Mouse (Mus musculus) neural tube, embryonic 14.5 days (tissue): ENCODE measurements around the gene Mtcl1. TPM values are rescaled to one million over a fixed set of nuclear protein-coding genes. Genes with fewer than 3 reads are reported as not detected.

Source experiments
- ATAC-seq: fragments of 200-750 bp; cut with Nextera tagmentation; 2 replicates; pipeline ENCODE4 v1.8.0; 2017; ENCODE audit warnings: low read depth, mild to moderate bottlenecking, moderate TSS enrichment, moderate library complexity
- H3K27ac ChIP-seq: fragments of 300-500 bp; sonication (generic); 2 replicates; pipeline ENCODE4 v1.5.1; 2014; ENCODE audit warnings: low read depth, mild to moderate bottlenecking, control low read depth, low read length, moderate library complexity, mixed read lengths
- H3K27me3 ChIP-seq: fragments of 300-500 bp; sonication (generic); 2 replicates; pipeline ENCODE4 v1.6.1; 2014; ENCODE audit warnings: low read length; ENCODE audit not compliant: control insufficient read depth, insufficient read depth
- H3K36me3 ChIP-seq: fragments of 300-500 bp; sonication (generic); 2 replicates; pipeline ENCODE4 v1.6.1; 2014; ENCODE audit warnings: low read length, mixed read lengths; ENCODE audit not compliant: control insufficient read depth, insufficient read depth
- H3K4me1 ChIP-seq: fragments of 300-500 bp; sonication (generic); 2 replicates; pipeline ENCODE4 v1.6.1; 2014; ENCODE audit warnings: low read length; ENCODE audit not compliant: control insufficient read depth, insufficient read depth
- H3K4me2 ChIP-seq: fragments of 300-500 bp; sonication (generic); 2 replicates; pipeline ENCODE4 v1.6.1; 2014; ENCODE audit warnings: mild to moderate bottlenecking, low read depth, low read length, control low read depth
- H3K4me3 ChIP-seq: fragments of 300-500 bp; sonication (generic); 2 replicates; pipeline ENCODE4 v1.5.1; 2014; ENCODE audit warnings: low read depth, low read length, control low read depth, mixed read lengths
- H3K9ac ChIP-seq: fragments of 300-500 bp; sonication (generic); replicated peaks from 2 replicates; pipeline ENCODE4 v1.6.1; 2014; ENCODE audit warnings: low read depth, mild to moderate bottlenecking, control low read depth, low read length, mixed read lengths
- H3K9me3 ChIP-seq: fragments of 300-500 bp; sonication (generic); 2 replicates; pipeline ENCODE4 v1.6.1; 2016; ENCODE audit warnings: low read length; ENCODE audit not compliant: control insufficient read depth
- WGBS: fragments of 180-500 bp; shearing (Covaris S2); extraction: QIAGEN DNeasy Blood & Tissue Kit; methylation state at CpG from one replicate; pipeline ENCODE4 v1.1.7; 2014; 5-methylcytosine and 5-hydroxymethylcytosine counted together
- polyA plus RNA-seq: library from polyadenylated mRNA; unstranded; fragments of >200 nt; fragmentation: Nextera tagmentation; extraction: Ambion mirVana; gene quantifications from 2 replicates; pipeline ENCODE4 v1.2.1, GENCODE M21; 2014

The Mtcl1 gene
- polyA plus RNA-seq, 1 experiment from 2014 or later, result 33.4 TPM

DNA sequence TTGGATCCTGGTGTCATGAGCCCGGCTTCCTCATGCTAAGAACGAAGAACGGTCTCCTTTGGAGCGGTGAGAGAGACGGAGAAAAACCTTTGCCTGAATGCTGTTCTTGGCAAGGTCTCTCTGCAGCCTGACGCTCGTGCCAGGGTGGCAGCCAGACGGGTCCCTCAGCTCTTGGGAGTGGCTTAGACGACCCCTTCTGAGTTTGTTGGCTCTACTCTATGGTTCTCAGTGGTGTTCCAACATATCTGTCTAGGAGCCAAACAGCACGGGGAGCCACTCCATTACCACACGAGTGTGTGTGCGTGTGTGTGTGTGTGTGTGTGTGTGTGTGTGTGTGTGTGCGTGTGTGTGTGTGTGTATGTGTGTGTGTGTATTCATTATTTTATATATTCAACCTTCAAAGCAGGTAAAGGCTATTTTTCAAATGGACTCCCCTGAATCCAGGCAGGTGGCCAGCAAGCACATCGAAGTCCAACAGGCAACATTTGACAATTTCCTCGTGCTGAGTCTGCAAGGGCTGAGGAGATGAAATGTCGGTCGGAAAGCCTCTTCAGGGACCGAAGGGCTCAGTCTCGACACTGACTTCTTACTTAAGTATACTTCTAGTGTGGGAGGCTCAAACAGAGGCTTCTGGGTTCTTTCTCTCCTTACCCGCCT lies 128.7 kb downstream of the Mtcl1 start:
- no peak overlapping the region for H3K9ac ChIP-seq
- peaks cover 4% of the 10 kb centered on the region; the same call in 1 of the 2 replicates for H3K4me1 ChIP-seq
- ATAC-seq, result no peak
- no peaks in the 10 kb centered on the region for H3K27me3 ChIP-seq
- H3K27ac ChIP-seq, result no peak overlapping the region
- H3K4me3 ChIP-seq, result no peak overlapping the region
- H3K9me3 ChIP-seq, result no peaks in the 10 kb centered on the region
- WGBS, result 81% methylated on average over 20 of the region's 20 CpGs
- no peaks in the 10 kb centered on the region for H3K36me3 ChIP-seq
- no peak overlapping the region for H3K4me2 ChIP-seq

DNA sequence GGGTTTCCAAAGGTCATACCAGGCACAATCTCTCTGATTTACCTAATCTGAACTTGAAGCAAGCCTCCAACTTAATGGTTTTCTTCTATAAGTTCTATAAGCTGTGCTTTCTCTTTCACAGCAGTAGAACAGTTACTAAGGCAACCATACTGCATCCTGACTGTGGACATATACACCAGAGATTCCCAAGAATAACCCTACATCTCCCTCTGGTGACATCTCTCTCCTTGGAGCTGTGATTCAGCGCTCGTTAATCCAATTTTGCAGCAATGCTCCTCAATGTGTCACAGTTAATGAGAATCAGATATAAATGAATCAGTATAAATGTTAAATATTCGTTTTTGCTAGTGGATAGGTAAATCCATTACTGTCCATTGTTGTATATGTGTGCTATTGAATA lies 131.5 kb downstream of the Mtcl1 start:
- WGBS, result 82% methylated on average over 3 of the region's 3 CpGs
- Histone ChIP-seq H3K27me3 (no peaks in the 10 kb centered on the region), H3K9ac (no peak overlapping the region), H3K36me3 (no peaks in the 10 kb centered on the region), H3K4me3 (no peak overlapping the region), H3K4me1 (peaks cover 10% of the 10 kb centered on the region; the same call in 1 of the 2 replicates), H3K9me3 (no peaks in the 10 kb centered on the region), H3K27ac (no peak overlapping the region), H3K4me2 (no peak overlapping the region)
- no peak for ATAC-seq

DNA sequence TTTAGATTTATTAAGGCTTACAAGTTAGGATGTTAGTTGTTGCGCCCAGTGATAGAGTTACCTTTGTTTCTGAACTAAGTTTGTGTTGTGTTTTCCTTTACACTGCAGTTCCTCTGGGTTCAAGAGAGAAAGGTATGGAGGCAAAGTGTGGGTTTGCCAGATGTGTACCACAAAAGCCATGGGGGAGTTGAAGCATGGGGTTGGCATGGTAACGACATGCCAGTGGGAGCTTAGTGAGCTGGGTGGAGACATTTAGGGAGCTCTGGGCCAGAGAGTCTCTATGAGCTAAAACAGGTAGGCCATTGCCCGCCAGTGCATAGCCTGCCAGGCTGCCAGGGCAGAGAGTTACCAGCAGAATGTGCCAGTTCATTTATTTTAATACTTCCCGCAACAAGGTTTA lies 132.0 kb downstream of the Mtcl1 start:
- Histone ChIP-seq H3K4me2 (no peak overlapping the region), H3K27me3 (no peaks in the 10 kb centered on the region), H3K27ac (no peak overlapping the region), H3K9me3 (no peaks in the 10 kb centered on the region), H3K4me1 (peaks cover 10% of the 10 kb centered on the region; the same call in 1 of the 2 replicates), H3K4me3 (no peak overlapping the region), H3K36me3 (no peaks in the 10 kb centered on the region), H3K9ac (no peak overlapping the region)
- WGBS, result 94% methylated on average over 4 of the region's 4 CpGs
- no peak for ATAC-seq

DNA sequence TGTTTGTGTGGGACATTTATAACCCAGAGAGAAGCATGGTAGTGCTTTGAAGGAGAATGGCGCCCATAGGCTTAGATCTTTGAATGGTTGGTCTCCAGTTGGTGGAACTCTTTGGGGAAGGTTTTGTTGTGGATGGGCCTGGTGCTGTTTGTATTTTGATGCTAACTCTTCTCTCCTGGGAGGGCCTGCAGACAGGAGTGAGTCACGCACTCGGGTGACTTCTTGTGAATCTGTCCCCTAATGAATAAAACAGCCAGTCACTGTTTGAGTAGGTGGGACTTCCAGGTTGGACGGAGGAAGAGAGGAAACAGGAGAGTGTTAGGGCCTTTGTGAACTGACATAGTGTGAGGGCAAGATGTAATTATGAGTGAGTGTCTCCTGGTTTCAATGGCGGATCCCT lies 132.4 kb downstream of the Mtcl1 start:
- no peaks in the 10 kb centered on the region for H3K36me3 ChIP-seq
- WGBS, result 88% methylated on average over 5 of the region's 5 CpGs
- no peak overlapping the region for H3K9ac ChIP-seq
- no peaks in the 10 kb centered on the region for H3K9me3 ChIP-seq
- no peaks in the 10 kb centered on the region for H3K27me3 ChIP-seq
- H3K4me1 ChIP-seq, result peaks cover 10% of the 10 kb centered on the region; the same call in 1 of the 2 replicates
- H3K4me3 ChIP-seq, result no peak overlapping the region
- no peak overlapping the region for H3K27ac ChIP-seq
- ATAC-seq, result no peak
- H3K4me2 ChIP-seq, result no peak overlapping the region

DNA sequence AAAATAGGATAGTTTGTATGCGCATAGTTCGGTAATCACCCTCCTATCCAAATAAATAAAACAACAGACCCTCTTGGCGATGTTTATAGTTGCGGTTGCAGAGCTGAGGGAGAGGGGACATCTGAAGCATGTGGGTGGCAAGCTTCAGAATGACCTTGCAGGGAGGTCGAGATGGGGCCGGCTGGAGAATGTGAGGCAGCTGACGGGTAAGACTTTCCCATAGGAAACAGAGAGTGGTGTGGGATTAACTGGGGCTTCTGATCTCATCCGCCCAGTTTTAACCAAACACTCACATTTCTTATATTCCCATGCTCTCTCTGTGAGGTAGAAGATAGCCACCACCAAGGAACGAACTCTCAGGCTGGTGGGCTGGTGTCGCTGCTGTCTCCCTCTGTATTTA lies 134.1 kb downstream of the Mtcl1 start:
- 23% methylated on average over 10 of the region's 10 CpGs for WGBS
- Histone ChIP-seq H3K9ac (no peak overlapping the region), H3K36me3 (no peaks in the 10 kb centered on the region), H3K4me2 (no peak overlapping the region), H3K27me3 (no peaks in the 10 kb centered on the region), H3K4me1 (peaks cover 10% of the 10 kb centered on the region; the same call in 1 of the 2 replicates), H3K27ac (peak overlapping the region; percentile 22; the same call in 1 of the 2 replicates), H3K4me3 (no peak overlapping the region), H3K9me3 (no peaks in the 10 kb centered on the region)
- ATAC-seq, result no peak

DNA sequence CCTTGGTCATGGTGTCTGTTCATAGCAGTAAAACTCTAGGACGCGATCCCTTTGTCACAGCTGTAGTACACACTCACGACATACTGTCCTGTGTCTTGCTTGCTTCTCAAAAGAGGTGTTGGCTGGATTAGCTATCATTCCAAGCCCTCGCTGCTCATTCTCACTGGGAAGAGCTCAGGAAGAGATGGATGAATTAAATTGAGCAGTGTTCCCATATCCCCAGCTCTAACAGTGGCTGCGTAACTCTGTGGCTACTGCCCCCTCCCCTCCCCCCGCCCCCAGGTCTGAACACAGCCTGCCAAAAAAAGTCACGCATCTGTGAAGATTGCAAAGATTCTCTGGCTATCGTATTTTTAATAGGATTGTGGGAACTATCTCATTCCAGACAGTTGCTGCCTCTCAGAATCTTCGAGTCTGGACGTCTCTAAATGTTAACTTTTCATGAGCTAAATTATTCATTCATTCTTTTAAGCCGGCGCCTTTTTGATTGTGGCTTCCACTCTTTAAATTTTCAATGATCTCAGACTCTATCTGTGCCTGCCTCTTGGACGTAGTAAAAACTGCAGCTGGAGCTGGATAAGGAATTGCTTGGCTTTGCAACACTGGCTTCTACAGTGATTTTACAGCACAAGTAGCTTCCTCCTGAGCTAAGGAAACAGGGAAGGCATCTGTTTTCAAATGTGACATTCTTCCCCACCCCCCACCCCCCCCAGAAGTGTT lies 134.8 kb downstream of the Mtcl1 start:
- H3K4me3 ChIP-seq, result no peak overlapping the region
- peaks cover 10% of the 10 kb centered on the region; the same call in 1 of the 2 replicates for H3K4me1 ChIP-seq
- ATAC-seq, result no peak
- H3K9ac ChIP-seq, result no peak overlapping the region
- H3K27me3 ChIP-seq, result no peaks in the 10 kb centered on the region
- no peak overlapping the region; the same call in 1 of the 2 replicates for H3K27ac ChIP-seq
- no peaks in the 10 kb centered on the region for H3K9me3 ChIP-seq
- H3K36me3 ChIP-seq, result no peaks in the 10 kb centered on the region
- no peak overlapping the region for H3K4me2 ChIP-seq
- WGBS, result 54% methylated on average over 13 of the region's 13 CpGs

DNA sequence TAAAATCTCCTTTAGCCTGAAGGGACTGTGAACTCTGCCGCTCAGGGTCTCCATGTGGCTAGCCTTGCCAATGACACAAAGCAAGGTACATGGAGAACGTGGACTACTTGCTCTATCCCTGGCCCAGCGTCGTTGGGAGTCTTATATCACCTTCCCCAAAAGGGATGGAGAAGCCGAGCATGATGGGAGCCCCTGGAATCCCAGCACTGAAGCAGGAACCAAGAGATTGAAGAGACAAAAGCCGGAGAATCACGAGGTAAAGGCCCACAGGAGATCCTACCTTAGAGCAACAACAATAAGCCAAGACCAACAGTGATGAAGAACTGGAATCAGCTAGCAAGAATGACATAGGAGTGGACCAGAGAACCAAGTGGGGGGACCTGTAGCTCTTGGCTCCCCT lies 147.6 kb downstream of the Mtcl1 start:
- 88% methylated on average over 7 of the region's 7 CpGs for WGBS
- ATAC-seq, result no peak
- Histone ChIP-seq H3K4me1 (no peaks in the 10 kb centered on the region), H3K4me3 (no peak overlapping the region), H3K27me3 (no peaks in the 10 kb centered on the region), H3K9me3 (no peaks in the 10 kb centered on the region), H3K36me3 (no peaks in the 10 kb centered on the region), H3K4me2 (no peak overlapping the region), H3K27ac (no peak overlapping the region), H3K9ac (no peak overlapping the region)

DNA sequence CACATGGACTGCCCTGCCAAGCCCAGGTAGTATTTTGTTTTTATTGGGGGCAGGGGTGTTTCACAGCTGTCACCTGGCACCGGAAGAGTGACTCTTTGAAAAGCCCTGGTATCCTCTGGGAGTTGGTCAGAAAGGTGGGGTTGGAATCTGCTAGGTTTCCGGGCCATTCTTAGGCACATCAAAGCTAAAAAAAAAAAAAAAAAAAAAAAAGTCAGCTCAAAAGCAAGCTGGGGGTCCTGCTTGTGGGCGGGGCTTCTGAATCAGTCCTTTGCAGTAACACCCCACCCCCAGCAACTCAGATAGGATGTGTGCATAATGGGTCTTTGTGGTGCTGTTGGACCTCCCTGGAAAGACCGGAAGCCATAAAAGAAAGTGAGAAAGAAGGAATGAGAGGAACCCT lies 148.3 kb downstream of the Mtcl1 start:
- no peaks in the 10 kb centered on the region for H3K4me1 ChIP-seq
- no peaks in the 10 kb centered on the region for H3K9me3 ChIP-seq
- H3K9ac ChIP-seq, result no peak overlapping the region
- H3K4me3 ChIP-seq, result no peak overlapping the region
- no peak overlapping the region for H3K4me2 ChIP-seq
- no peaks in the 10 kb centered on the region for H3K27me3 ChIP-seq
- no peak for ATAC-seq
- WGBS, result 51% methylated on average over 4 of the region's 4 CpGs
- no peak overlapping the region for H3K27ac ChIP-seq
- H3K36me3 ChIP-seq, result no peaks in the 10 kb centered on the region

DNA sequence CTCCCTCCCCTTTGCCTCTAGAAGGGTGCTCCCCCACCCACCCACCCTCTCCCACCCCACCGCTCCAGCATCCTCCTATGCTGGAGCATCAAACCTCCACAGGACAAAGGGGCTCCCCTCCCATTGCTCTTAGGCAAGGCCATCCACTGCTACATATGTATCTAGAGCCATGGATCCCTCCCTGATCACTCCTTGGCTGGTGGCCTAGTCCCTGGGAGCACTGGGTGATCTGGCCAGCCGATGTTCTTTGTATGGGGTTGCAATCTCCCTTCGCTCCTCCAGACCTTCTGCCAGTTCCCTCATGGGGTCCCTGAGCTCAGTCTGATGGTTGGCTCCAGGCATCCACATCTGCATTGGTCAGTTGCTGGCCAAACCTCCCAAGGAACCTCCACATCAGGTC lies 151.8 kb downstream of the Mtcl1 start:
- H3K4me2 ChIP-seq, result no peak overlapping the region
- H3K36me3 ChIP-seq, result no peaks in the 10 kb centered on the region
- no peak for ATAC-seq
- no peaks in the 10 kb centered on the region for H3K9me3 ChIP-seq
- no peak overlapping the region for H3K4me3 ChIP-seq
- H3K4me1 ChIP-seq, result no peaks in the 10 kb centered on the region
- WGBS, result 94% methylated on average over 3 of the region's 3 CpGs
- no peak overlapping the region for H3K27ac ChIP-seq
- H3K9ac ChIP-seq, result no peak overlapping the region
- no peaks in the 10 kb centered on the region for H3K27me3 ChIP-seq
